Mouse (Mus musculus) limb, embryonic 14.5 days (tissue): ENCODE measurements at regions not wholly inside any gene's neighbourhood (a gene's known extent, or its start where the extent isn't known, plus 50 kb on each side); places are given as distances from the start of the nearest gene placed in this dataset.

Source experiments
- ATAC-seq: fragments of 200-750 bp; cut with Nextera tagmentation; 2 replicates; pipeline ENCODE4 v1.8.0; 2017; ENCODE audit warnings: low read depth, moderate number of reproducible peaks, moderate TSS enrichment; ENCODE audit not compliant: low FRiP score
- DNase-seq: peaks from one replicate; pipeline ENCODE4 v3.0.0-alpha.2; 2015; ENCODE audit warnings: low spot score
- H3K27ac ChIP-seq: fragments of 300-500 bp; sonication (generic); replicated peaks from 2 replicates; pipeline ENCODE4 v1.5.1; 2014; ENCODE audit warnings: low read depth, mild to moderate bottlenecking, low read length, moderate library complexity, mixed read lengths
- H3K27me3 ChIP-seq: fragments of 300-500 bp; sonication (generic); 2 replicates; pipeline ENCODE4 v1.6.1; 2014; ENCODE audit warnings: low read length, mixed read lengths; ENCODE audit not compliant: control insufficient read depth, insufficient read depth
- H3K36me3 ChIP-seq: fragments of 300-500 bp; sonication (generic); 2 replicates; pipeline ENCODE4 v1.6.1; 2014; ENCODE audit warnings: mild to moderate bottlenecking, low read length, moderate library complexity, mixed read lengths; ENCODE audit not compliant: control insufficient read depth, insufficient read depth
- H3K4me1 ChIP-seq: fragments of 300-500 bp; sonication (generic); 2 replicates; pipeline ENCODE4 v1.6.1; 2014; ENCODE audit warnings: antibody characterized with exemption, low read length, mixed read lengths; ENCODE audit not compliant: control insufficient read depth, insufficient read depth
- H3K4me2 ChIP-seq: fragments of 300-500 bp; sonication (generic); replicated peaks from 2 replicates; pipeline ENCODE4 v1.6.1; 2014; ENCODE audit warnings: low read depth, mild to moderate bottlenecking, low read length, moderate library complexity; ENCODE audit not compliant: severe bottlenecking
- H3K4me3 ChIP-seq: fragments of 300-500 bp; sonication (generic); replicated peaks from 2 replicates; pipeline ENCODE4 v1.5.1; 2014; ENCODE audit warnings: low read length
- H3K9ac ChIP-seq: fragments of 300-500 bp; sonication (generic); 2 replicates; pipeline ENCODE4 v1.6.1; 2014; ENCODE audit warnings: mild to moderate bottlenecking, low read depth, low read length, moderate library complexity; ENCODE audit not compliant: severe bottlenecking
- H3K9me3 ChIP-seq: fragments of 300-500 bp; sonication (generic); 2 replicates; pipeline ENCODE4 v1.6.1; 2016; ENCODE audit warnings: low read length; ENCODE audit not compliant: control insufficient read depth
- POLR2A ChIP-seq: fragments of 200-500 bp; IDR thresholded peaks from 2 replicates; pipeline ENCODE4 v1.8.0; 2012; ENCODE audit warnings: inconsistent platforms, mild to moderate bottlenecking, moderate library complexity, borderline replicate concordance; ENCODE audit not compliant: insufficient read depth, insufficient read length; ENCODE audit errors: extremely low read depth
- WGBS: fragments of 180-500 bp; shearing (Covaris S2); extraction: QIAGEN DNeasy Blood & Tissue Kit; methylation state at CpG from one replicate; pipeline ENCODE4 v1.1.7; 2014; 5-methylcytosine and 5-hydroxymethylcytosine counted together

DNA sequence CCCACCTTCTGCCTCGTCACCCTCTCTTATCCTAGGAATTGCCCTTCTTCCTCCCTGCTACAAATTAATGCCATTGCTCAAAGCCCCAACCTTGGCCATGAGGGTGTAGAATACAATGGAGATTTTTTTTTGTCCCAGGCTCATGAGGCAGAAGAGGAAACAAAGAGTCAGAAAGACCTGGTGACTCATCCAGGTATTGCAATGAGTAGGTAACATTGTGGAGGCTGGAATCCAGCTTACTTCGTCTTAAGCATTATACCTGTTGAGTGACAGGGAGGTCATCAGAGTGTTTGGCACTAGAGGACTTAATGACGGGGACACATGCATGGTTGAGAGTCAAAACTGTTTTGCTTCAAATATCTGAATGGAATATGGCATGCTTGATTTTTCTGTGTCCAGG lies 355.9 kb upstream of the 3110018I06Rik start:
- no peak overlapping the region for H3K27ac ChIP-seq
- TF ChIP-seq POLR2A, result no peak
- H3K27me3 ChIP-seq, result no peaks in the 10 kb centered on the region
- H3K4me2 ChIP-seq, result no peak overlapping the region
- no peak for ATAC-seq
- H3K9me3 ChIP-seq, result no peaks in the 10 kb centered on the region
- H3K9ac ChIP-seq, result no peak overlapping the region
- no peaks in the 10 kb centered on the region for H3K36me3 ChIP-seq
- no peak for DNase-seq
- no peak overlapping the region for H3K4me3 ChIP-seq
- no peaks in the 10 kb centered on the region for H3K4me1 ChIP-seq
- 87% methylated on average over 3 of the region's 3 CpGs for WGBS

DNA sequence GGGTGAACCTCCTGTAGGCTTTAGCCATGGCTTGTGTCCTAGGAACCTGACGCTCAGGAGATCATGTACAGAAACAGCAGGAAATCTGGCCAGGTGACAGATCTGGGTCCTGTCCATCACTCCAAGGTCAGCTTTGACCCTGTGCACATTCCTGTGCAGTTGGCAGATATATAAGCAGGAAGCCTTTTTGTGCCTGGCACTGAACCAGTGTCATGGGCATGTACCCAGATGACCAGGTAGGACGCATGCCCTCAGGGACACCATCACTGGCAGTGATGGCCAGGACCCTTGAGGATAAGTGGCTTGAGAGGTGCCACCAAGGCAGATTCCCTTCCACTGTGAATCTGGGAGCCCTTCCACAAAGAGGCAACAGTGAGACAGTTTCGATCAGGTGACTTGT lies 354.1 kb upstream of the 3110018I06Rik start:
- Histone ChIP-seq H3K4me3 (no peak overlapping the region), H3K27me3 (no peaks in the 10 kb centered on the region), H3K27ac (no peak overlapping the region), H3K4me2 (no peak overlapping the region), H3K9me3 (no peaks in the 10 kb centered on the region), H3K9ac (no peak overlapping the region), H3K36me3 (no peaks in the 10 kb centered on the region), H3K4me1 (no peaks in the 10 kb centered on the region)
- ATAC-seq, result no peak
- no peak for TF ChIP-seq POLR2A
- DNase-seq, result no peak
- 88% methylated on average over 3 of the region's 3 CpGs for WGBS

DNA sequence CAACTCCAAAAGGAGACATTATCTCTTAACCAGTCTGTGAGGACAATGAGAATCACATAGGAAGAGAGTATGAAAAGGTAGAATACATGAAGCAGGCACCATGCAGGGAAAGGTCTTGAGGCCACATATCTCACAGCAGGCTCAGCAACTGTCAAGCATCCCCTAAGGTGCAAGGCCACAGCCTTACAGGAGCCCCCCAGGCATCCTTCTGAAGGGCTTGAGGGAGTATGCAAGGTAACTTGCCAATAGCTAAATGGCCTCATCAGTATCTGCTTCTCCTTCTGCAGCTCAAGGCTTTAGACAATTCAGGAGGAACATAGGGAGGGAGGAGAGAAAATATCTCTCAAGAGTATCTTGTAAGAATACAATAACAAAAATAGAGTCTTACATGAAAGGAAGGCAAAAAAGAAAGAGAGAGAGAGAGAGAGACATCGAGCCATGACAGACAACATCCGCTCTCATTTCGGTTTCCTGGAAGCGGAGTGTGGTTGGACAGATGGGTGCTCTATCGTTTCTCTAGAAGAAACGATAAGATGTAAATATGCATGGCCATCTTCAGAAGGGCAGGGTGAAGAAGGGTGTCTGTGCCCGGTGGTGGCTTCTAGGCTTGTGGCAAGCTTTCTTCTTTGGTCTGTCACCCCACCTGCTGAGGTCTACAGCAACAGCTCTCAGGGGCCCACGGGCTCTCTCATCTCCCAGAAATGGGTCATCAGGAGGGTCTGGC lies 349.6 kb upstream of the 3110018I06Rik start:
- no peaks in the 10 kb centered on the region for H3K27me3 ChIP-seq
- H3K4me2 ChIP-seq, result no peak overlapping the region
- no peak overlapping the region for H3K27ac ChIP-seq
- WGBS, result 95% methylated on average over 8 of the region's 8 CpGs
- DNase-seq (no peak), ATAC-seq (no peak)
- H3K4me1 ChIP-seq, result no peaks in the 10 kb centered on the region
- H3K9me3 ChIP-seq, result no peaks in the 10 kb centered on the region
- H3K36me3 ChIP-seq, result no peaks in the 10 kb centered on the region
- H3K9ac ChIP-seq, result no peak overlapping the region
- H3K4me3 ChIP-seq, result no peak overlapping the region
- TF ChIP-seq POLR2A, result no peak

DNA sequence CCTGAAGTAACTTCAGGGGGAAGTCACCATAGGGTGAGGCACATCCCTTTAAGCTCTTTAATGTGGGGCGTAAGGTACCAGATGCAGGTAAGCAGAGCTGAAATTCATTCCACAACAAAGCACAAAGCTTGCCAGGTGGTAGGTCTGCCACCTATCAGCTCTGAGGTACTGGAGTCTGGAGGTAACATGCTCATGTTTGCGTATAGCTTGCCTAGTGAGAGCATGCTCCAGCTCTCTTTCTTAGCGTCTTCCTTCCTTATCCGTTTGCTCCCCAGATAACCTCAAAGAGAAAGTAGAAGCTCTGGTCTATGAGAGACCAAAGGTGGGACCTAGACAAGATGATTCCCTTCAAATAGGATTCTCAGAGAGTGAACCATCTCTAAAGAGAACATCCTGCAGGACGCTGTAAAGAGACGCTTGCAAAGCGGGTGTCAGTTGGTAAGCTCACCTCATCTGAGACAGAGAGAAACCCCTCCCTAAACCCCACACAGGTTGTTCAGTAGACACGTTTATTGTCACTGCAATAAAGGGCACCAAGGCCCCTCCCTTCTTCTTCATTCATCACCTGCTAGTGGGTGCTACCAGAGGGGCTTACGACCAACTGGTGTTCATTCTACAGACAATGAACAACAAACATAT lies 347.4 kb upstream of the 3110018I06Rik start:
- no peak overlapping the region for H3K9ac ChIP-seq
- no peak for TF ChIP-seq POLR2A
- H3K4me2 ChIP-seq, result no peak overlapping the region
- no peaks in the 10 kb centered on the region for H3K4me1 ChIP-seq
- H3K27ac ChIP-seq, result no peak overlapping the region
- no peaks in the 10 kb centered on the region for H3K36me3 ChIP-seq
- ATAC-seq (no peak), DNase-seq (no peak)
- 84% methylated on average over 9 of the region's 9 CpGs for WGBS
- no peaks in the 10 kb centered on the region for H3K9me3 ChIP-seq
- no peaks in the 10 kb centered on the region for H3K27me3 ChIP-seq
- no peak overlapping the region for H3K4me3 ChIP-seq

DNA sequence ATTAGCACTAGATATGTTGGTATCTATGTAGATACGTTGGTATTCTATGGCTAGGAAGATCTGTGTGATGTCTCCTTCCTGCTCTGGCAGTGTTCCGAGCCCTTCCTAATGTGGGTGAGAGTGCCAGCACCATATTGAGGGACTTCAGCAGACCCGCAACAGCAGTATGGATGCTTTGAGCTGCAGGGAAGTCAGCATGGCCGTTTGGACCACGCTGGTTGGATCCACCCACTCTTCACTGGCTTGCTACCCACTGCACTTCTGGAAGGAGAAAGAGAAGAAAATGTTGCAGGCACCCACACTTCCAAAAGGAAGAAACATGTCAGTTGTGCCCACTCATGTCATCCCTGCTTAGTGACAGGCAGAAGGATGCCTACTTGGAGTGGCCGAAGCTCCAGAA lies 346.2 kb upstream of the 3110018I06Rik start:
- Histone ChIP-seq H3K9ac (no peak overlapping the region), H3K36me3 (no peaks in the 10 kb centered on the region), H3K4me1 (no peaks in the 10 kb centered on the region), H3K4me2 (no peak overlapping the region), H3K9me3 (no peaks in the 10 kb centered on the region), H3K4me3 (no peak overlapping the region), H3K27ac (no peak overlapping the region), H3K27me3 (no peaks in the 10 kb centered on the region)
- TF ChIP-seq POLR2A, result no peak
- WGBS, result 90% methylated on average over 6 of the region's 6 CpGs
- DNase-seq (no peak), ATAC-seq (no peak)
